Mouse (Mus musculus) mouse embryonic stem cell (cell line): ENCODE data around the gene B3galnt1.
"Not testable (repeated sequence)": the region's sequence is repeated elsewhere in the genome, so short reads cannot be mapped to it uniquely, and the experiment has no call there.

Experiments
- in situ Hi-C, 2 experiments: fragments of 300-500 bp; cut with MboI; formaldehyde crosslinking; loops; 1 replicate in 1 of 2; 3 replicates in 1 of 2; pipeline ENCODE4 v1.14.3; 2019 to 2020; ENCODE audit warnings: low sequenced_read_pairs in 2 of 2, low pct_unique_long_range_greater_than_20kb in 1 of 2, mixed read lengths in 1 of 2; ENCODE audit not compliant: unreplicated experiment in 1 of 2

Gene B3galnt1

GRCm38 (mm10) chr3:69576715-69577114 lies 22.0 kb downstream of the B3galnt1 start:
- in situ Hi-C loops = no loop called here

DNA sequence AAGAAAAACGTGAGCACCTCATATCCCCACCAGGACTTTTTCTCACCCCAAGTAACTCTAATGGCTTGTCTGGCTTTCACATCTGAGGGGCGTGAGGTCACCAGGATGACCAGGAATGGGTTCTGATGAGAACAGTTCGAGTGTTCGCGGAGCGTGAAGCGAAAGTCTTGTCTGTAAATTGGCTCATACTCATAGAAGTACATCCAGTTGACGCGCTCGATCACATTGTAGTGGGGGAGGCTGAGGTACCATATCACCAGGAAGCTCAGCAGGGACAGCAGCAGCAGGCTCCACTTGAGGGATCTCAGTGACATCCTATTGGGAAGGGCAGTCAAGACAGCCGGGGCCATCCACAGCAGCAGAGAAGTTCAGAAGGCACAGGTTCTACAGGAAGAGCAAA lies 23.2 kb downstream of the B3galnt1 start:
- in situ Hi-C loops = no loop called here

DNA sequence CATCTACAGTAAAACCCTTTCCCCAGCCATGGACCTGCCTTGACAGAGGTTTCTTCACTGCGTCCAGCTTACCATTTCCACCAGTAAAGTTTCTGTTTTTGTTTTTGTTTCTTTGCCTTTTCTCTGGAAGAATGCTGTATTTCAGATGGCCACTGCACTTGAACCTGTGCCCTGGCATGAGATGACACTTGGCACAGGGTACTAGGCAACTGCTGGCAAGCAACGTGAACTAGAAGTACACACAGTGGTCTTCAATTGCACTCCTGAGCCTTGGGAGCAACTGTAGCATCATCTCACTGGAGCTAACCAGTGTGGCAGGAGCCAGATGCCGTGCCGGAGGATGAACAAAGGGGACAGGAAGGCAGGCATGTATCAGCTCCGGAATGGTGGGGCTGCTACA lies 26.2 kb downstream of the B3galnt1 start:
- in situ Hi-C loops = no loop called here

DNA sequence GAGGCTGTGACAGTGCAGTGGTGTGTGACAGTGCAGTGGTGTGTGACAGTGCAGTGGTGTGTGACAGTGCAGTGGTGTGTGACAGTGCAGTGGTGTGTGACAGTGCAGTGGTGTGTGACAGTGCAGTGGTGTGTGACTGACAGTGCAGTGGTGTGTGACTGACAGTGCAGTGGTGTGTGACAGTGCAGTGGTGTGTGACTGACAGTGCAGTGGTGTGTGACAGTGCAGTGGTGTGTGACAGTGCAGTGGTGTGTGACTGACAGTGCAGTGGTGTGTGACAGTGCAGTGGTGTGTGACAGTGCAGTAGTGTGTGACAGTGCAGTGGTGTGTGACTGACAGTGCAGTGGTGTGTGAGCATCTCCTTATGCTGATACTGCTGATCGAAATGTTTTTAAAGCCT lies 33.2 kb downstream of the B3galnt1 start:
- in situ Hi-C loops = not testable (repeated sequence)

- in situ Hi-C loops = no loop called here
These were observed 35.4 kb downstream of the B3galnt1 start for GRCm38 (mm10) chr3:69563406-69563805.

DNA sequence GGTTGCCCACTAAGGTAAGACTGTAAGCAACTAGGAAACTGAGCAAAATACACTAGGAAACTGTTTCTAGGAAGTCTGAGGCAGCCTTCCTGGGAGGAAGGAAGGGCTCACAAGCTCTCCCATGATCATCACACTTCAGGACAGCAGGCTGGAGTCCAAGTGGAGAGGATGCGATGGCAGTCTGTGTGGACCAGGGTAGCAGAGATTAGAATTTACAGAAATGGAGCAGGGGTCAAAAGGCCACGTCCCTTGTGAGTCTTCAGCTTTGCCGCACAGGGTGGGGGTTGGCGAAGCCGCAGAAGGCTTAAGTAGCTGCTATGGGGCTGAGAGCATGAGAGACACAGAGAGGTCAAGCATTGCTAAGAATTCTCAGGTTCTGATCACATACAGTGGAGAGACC lies 37.1 kb downstream of the B3galnt1 start:
- in situ Hi-C loops = no loop called here

DNA sequence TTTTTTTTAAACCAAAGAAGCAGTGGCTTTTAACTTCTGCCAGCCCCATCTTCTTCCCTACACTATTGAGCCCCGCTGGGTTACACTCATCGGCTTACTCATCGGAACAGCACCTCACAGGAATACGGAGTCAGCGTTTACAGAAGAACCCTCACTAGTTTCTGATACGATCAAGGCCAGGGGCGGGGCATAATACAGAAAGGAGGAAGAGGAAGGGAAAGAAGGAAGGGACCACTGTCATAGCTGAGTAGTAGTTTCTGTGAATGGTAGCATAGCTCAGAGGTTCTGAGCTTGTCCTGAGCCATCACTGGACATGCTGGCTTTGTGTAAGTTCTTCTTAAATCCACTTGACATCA lies 38.8 kb downstream of the B3galnt1 start:
- in situ Hi-C loops = no loop called here

DNA sequence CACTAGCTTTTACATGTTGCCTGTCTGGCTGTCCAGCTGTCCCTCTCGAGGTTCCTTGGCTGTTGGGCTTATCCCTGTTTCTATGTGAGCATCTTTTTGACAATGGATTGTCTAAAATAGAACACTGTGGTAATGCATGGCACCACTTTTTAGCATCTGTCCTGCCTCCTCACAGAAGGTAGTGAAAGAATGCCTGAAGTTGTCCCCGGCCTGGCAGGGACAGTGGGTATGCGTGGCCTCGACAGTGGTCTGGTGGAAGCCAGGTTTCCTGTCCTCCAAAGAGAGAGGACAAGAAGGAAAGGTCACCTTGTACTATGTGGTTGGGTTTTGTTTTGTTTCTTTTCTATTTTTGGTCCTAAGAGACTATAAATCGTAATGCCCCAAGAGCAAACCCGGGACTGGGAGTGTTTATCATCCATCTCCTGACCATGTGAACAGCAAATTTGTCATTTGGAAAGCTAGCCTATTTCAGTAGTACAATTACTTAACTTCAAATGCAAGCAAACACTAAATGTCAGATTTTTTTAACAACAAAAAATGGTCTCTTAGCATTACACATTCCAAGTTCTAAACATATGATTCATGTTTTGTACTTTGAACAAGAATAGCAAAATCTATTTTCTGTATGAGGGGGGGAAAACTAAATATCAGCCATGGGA lies 39.3 kb downstream of the B3galnt1 start:
- in situ Hi-C loops = no loop called here

DNA sequence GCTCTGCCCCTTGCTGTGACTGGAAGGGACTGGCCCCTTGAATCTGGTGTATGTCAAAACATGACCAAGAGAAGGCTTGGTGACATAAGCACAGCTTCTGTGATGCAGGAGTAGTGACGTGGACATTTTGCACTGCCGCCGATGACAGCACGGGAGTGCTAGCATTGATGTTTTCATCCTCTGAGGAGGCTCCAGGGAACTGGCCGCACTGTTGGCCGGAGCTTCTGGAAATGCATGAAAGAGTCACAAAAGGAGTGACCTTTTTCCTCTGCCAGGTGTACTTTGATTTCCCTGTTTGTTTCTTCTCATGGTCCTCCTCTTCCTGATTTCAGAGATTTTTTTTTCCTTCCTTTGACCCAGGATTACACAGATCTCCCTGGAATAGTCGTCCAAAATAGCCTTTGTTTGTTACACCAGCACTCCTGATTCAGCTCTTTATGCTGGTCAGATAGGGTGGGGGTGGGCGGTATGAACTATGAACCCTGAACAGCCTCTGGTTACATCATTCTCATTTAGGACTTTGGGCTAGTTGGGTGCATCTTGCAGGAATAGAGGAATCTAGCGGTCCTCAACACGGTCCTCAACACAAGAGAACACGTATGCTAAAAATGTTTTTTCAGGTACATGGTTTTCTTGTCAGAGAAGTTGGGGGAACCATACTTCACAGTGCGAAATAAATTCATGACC lies 42.5 kb downstream of the B3galnt1 start:
- in situ Hi-C loops = no loop called here

- in situ Hi-C loops = no loop called here
These were observed 43.2 kb downstream of the B3galnt1 start for GRCm38 (mm10) chr3:69555511-69555910.

DNA sequence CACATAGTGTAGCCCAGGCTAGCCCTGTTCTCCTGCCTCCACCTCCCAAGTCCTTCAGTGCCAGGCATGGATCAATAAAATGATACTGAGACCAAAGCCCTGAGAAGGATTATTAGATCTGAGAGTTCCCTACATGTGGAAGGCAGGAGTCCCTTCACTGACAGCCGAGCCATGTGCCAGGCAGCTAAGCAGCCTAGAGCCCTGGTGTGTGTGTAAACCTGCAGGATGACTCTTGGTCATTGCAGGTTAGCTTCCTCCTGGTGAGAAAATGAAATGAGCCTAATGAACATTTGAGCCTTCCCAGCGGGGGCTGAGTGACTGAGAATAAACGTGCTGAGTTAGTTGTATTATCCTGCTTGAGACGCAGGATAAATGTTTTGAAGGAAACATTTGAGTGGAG lies 49.2 kb downstream of the B3galnt1 start:
- in situ Hi-C loops = no loop called here

DNA sequence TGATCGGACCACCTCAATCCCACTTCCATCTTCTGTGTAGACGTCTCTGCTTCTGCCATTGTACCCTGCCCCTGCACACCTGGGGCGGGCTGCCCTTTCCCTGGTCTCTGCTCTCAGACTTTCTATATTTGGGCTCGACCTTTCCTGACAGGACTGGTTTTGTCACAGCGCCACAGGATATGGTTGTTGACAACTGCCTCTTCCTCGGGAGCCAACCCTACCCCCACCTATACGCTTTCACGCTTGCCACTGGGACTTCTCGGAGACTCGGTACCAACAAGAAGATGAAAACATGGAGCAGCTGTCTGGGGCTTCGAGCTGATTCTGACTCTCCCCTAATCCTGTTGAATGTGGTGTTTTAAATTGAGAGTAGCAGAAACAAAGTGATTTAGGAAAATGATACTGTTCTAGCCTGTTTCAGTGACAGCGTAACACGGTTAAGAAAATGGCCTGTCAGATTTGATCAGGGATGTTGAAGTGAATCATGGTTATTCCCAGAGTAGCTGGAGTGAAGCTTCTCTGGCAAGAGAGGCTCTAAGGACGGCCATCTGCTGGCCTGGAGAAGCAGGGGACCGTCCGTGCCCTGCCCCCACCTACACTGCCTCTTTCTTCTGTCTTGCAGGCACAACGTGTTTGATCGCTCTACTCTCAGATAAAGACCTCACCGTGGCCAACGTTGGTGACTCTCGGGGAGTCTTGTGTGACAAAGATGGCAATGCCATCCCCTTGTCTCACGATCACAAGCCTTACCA lies 49.9 kb downstream of the B3galnt1 start:
- in situ Hi-C loops = no loop called here

DNA sequence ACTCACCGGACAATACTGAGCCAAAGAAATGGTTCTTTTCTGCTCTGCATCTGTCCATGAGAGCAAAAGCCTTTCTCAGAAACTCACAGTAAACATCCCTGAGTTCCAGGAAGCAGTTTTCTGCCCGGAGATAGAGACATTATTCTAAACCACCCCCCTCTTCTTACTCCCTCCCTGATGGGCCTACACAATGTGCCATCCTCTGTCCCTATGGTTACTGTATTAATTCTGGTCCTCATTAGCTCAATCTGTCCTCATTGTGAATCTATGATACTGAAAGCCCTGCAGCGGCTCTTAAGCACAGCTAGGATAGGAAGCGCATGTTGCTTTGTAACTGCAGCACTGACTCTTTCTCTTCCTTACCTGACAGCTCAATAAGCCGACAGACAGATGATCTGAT lies 53.7 kb downstream of the B3galnt1 start:
- in situ Hi-C loops = no loop called here

- in situ Hi-C loops = no loop called here
These were observed 55.0 kb downstream of the B3galnt1 start for GRCm38 (mm10) chr3:69543730-69544129.

DNA sequence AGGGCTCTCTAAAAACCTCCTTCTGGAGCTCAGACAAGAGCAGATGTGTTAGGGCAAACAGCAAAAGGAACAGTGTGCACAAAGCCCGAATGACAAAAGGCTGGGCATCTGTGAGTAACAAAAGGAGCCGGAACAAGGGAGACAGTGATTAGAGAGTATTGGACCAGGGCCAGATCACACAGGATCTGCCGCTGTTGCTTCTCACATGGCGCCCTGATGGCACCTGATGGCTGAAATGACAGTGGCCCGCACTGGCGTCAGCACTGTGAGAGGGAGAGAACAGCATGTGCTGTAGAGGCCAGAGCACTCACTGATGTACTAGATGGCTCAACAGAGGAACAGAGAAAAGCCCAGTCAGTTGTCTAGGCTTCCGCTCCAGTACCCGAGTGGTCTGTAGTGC lies 55.8 kb downstream of the B3galnt1 start:
- in situ Hi-C loops = no loop called here

DNA sequence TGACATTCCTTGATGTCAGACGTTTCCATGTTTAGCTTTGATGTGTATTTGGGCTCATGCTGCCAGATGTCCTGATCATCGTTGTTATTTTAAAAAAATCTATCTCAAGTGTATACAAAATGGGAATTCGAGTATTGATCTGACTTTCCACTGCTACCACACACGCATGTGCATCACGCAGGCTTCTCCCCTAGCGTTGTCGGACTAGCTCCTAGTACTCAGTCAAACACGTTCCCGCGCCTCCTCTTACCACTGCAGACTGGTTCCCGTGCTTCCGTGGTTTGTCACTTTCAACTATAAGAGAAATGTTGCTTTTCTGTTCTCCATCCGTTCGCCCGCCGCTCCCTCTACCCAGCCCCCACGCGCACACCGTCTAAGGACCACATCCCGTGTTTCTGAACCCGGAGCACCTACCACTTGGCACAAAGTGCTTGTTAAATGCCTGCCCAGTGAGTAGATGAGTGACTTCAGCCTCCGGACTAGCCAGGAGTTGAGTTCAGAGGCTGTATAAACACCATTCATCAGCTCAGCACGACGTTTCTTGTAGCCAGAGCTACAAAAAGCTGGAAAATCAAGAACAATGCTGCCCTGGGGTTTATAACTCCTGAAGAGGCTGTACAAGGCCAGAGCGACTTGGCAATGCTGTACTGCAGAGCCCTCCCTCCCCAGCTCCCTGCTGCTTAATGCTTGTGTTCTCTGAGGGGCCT lies 62.7 kb downstream of the B3galnt1 start:
- in situ Hi-C loops = no loop called here

GRCm38 (mm10) chr3:69535486-69535885 lies 63.3 kb downstream of the B3galnt1 start:
- in situ Hi-C loops = no loop called here

GRCm38 (mm10) chr3:69532687-69533086 lies 66.1 kb downstream of the B3galnt1 start:
- in situ Hi-C loops = no loop called here

DNA sequence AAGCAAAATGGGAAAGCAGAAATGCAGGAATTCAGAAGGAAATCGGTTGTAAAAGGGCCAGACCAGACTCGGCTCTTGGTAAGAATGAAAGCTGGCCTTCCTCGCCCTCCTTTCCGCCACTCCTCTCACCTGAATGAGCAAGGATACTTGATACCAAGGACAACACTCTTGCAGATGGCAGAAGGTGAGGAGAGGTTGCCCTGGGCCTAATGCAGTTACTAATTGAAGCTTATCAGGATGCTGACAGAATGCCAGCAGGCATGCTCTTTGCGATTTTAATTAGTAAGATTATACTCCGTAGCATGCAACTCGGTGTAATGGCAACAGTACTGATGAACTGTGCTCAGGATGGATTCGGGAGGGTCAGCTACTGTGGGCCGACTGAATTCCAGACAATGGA lies 67.2 kb downstream of the B3galnt1 start:
- in situ Hi-C loops = no loop called here
